Mouse (Mus musculus) hindbrain, embryonic 11.5 days (tissue): Measurements from ENCODE around the gene Selenop. TPM values are rescaled to one million over a fixed set of nuclear protein-coding genes. Genes with fewer than 3 reads are reported as not detected.

Experiments
- ATAC-seq: fragments of 200-750 bp; cut with Nextera tagmentation; 2 replicates; pipeline ENCODE4 v1.8.0; 2017; ENCODE audit warnings: mild to moderate bottlenecking, moderate TSS enrichment, moderate library complexity; ENCODE audit not compliant: low FRiP score
- DNase-seq: peaks from one replicate; pipeline ENCODE4 v3.0.0-alpha.2; 2015; ENCODE audit warnings: low spot score
- H3K27ac ChIP-seq: fragments of 300-500 bp; sonication (generic); 2 replicates; pipeline ENCODE4 v1.5.1; 2014; ENCODE audit warnings: mild to moderate bottlenecking, low read depth, low read length
- H3K27me3 ChIP-seq: fragments of 300-500 bp; sonication (generic); 2 replicates; pipeline ENCODE4 v1.6.1; 2014; ENCODE audit warnings: mild to moderate bottlenecking, low read length, moderate library complexity, mixed read lengths; ENCODE audit not compliant: control insufficient read depth, insufficient read depth
- H3K36me3 ChIP-seq: fragments of 300-500 bp; sonication (generic); 2 replicates; pipeline ENCODE4 v1.6.1; 2014; ENCODE audit warnings: mild to moderate bottlenecking, low read length, moderate library complexity, mixed read lengths; ENCODE audit not compliant: control insufficient read depth, insufficient read depth
- H3K4me1 ChIP-seq: fragments of 300-500 bp; sonication (generic); replicated peaks from 2 replicates; pipeline ENCODE4 v1.6.1; 2014; ENCODE audit warnings: low read length, mixed read lengths; ENCODE audit not compliant: control insufficient read depth, insufficient read depth
- H3K4me2 ChIP-seq: fragments of 300-500 bp; sonication (generic); replicated peaks from 2 replicates; pipeline ENCODE4 v1.6.1; 2014; ENCODE audit warnings: mild to moderate bottlenecking, low read depth, low read length
- H3K4me3 ChIP-seq: fragments of 300-500 bp; sonication (generic); 2 replicates; pipeline ENCODE4 v1.5.1; 2014; ENCODE audit warnings: low read depth, low read length
- H3K9ac ChIP-seq: fragments of 300-500 bp; sonication (generic); 2 replicates; pipeline ENCODE4 v1.6.1; 2014; ENCODE audit warnings: low read depth, low read length
- H3K9me3 ChIP-seq: fragments of 300-500 bp; sonication (generic); 2 replicates; pipeline ENCODE4 v1.6.1; 2016; ENCODE audit warnings: low read length; ENCODE audit not compliant: control insufficient read depth
- WGBS: fragments of 180-500 bp; shearing (Covaris S2); extraction: QIAGEN DNeasy Blood & Tissue Kit; methylation state at CpG from one replicate; pipeline ENCODE4 v1.1.7; 2014; 5-methylcytosine and 5-hydroxymethylcytosine counted together
- polyA plus RNA-seq: library from polyadenylated mRNA; unstranded; fragments of >200 nt; fragmentation: Nextera tagmentation; extraction: Ambion mirVana; gene quantifications from 2 replicates; pipeline ENCODE4 v1.2.1, GENCODE M21; 2014

Gene Selenop
- polyA plus RNA-seq, 1 experiment from 2014 or later = 99.4 TPM

DNA sequence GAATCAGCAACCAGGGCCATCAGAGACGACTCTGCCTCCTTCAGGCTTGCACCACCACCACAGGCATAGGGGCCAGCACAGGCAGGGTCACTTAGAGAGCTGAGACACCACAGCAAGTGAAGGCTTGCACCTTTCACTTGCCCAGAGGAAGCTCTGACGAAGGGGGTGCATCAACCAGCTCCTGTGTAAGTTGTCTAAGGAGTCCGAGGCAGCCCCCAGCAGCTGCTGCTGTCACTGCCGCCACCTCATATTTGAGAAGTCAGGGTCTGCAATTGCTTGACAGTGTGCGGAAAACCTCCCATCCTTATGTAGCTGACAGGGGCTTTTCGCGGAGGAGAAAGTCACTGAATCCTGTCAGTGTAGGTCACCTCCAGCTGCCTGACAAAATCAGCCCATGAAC, 10.9 kb downstream of the Selenop start:
- Histone ChIP-seq H3K4me2 (no peak overlapping the region), H3K9ac (no peak overlapping the region), H3K4me1 (no peaks in the 10 kb centered on the region), H3K36me3 (no peaks in the 10 kb centered on the region), H3K27ac (no peak overlapping the region), H3K27me3 (no peaks in the 10 kb centered on the region), H3K9me3 (no peaks in the 10 kb centered on the region), H3K4me3 (no peak overlapping the region)
- DNase-seq (no peak), ATAC-seq (no peak)
- 85% methylated on average over 7 of the region's 7 CpGs for WGBS

DNA sequence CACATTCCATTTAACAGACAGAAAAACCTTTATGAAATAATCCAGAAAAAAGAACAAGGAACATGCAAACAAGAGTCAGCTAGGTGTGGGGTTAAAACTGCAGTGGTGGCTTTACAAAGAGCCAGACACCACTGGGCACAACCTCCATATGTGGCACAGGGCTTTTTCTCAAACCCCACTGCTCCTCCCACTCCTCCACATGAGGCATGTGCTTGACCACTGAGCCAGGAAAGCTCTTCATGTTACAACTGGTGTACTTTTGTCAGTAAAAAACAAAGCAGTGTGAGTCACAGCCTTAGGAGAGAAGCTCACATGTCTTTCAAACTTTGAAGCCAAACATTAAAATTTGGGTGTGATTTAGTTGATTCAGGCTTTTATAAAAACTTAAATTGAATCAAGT, 12.9 kb downstream of the Selenop start:
- no peak for DNase-seq
- Histone ChIP-seq H3K4me1 (no peaks in the 10 kb centered on the region), H3K9ac (no peak overlapping the region), H3K4me3 (no peak overlapping the region), H3K27me3 (no peaks in the 10 kb centered on the region), H3K4me2 (no peak overlapping the region), H3K36me3 (no peaks in the 10 kb centered on the region), H3K27ac (no peak overlapping the region), H3K9me3 (no peaks in the 10 kb centered on the region)
- no peak for ATAC-seq

GRCm38 (mm10) chr15:3281737-3282136, 13.4 kb downstream of the Selenop start:
- Histone ChIP-seq H3K36me3 (no peaks in the 10 kb centered on the region), H3K4me1 (no peaks in the 10 kb centered on the region), H3K9ac (no peak overlapping the region), H3K27me3 (no peaks in the 10 kb centered on the region), H3K9me3 (no peaks in the 10 kb centered on the region), H3K4me2 (no peak overlapping the region), H3K4me3 (no peak overlapping the region), H3K27ac (no peak overlapping the region)
- ATAC-seq = no peak
- no peak for DNase-seq
- WGBS = 64% methylated on average over 1 of the region's 1 CpGs

DNA sequence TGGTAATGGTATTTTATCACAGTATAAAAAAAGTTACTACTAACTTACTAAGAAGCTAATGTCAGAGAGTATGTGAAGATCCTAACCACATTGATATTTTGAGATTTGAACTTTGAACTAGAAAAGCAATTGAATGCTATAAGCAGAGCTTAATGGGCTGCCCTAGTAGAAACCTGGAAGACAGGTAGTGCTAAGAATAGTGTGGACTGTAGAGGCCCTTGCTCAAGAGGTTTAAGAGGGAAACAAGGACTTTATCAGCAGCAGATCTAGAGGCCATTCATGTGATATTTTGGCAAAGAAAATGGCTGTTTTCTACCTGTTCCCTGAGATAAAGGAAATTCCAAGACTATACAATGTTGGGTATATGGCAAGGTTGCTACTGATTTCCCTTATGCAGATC, 17.7 kb downstream of the Selenop start:
- H3K27me3 ChIP-seq = no peaks in the 10 kb centered on the region
- ATAC-seq (no peak), DNase-seq (no peak)
- H3K9ac ChIP-seq = no peak overlapping the region
- no peak overlapping the region for H3K4me3 ChIP-seq
- no peak overlapping the region for H3K4me2 ChIP-seq
- no peaks in the 10 kb centered on the region for H3K36me3 ChIP-seq
- H3K27ac ChIP-seq = no peak overlapping the region
- H3K4me1 ChIP-seq = no peaks in the 10 kb centered on the region
- H3K9me3 ChIP-seq = no peaks in the 10 kb centered on the region

DNA sequence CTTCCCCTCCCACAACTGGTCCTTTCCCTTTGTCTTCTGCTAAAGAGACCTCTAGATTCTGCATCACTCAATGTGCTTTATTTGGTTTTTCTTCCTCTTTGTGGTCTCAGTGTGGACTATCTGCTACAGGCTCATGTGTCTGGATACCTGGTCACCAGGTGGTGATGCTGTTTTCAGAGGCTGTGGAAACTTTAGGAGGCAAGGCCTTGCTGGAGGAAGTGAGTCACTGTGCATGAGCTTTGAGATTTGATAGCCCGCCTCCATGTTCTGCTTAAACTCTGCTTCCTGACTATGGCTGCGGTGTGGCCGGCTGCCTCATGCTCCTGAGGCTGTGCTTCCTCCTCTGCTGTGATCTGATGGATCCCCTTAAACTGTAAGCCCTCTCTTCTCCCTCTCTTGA, 22.1 kb downstream of the Selenop start:
- ATAC-seq = no peak
- Histone ChIP-seq H3K36me3 (no peaks in the 10 kb centered on the region), H3K9ac (no peak overlapping the region), H3K27me3 (no peaks in the 10 kb centered on the region), H3K27ac (no peak overlapping the region), H3K4me1 (no peaks in the 10 kb centered on the region), H3K9me3 (no peaks in the 10 kb centered on the region), H3K4me2 (no peak overlapping the region), H3K4me3 (no peak overlapping the region)
- WGBS = 89% methylated on average over 3 of the region's 3 CpGs
- DNase-seq = no peak

GRCm38 (mm10) chr15:3293477-3293876, 25.1 kb downstream of the Selenop start:
- Histone ChIP-seq H3K4me1 (no peaks in the 10 kb centered on the region), H3K27ac (no peak overlapping the region), H3K4me2 (no peak overlapping the region), H3K9ac (no peak overlapping the region), H3K9me3 (no peaks in the 10 kb centered on the region), H3K27me3 (no peaks in the 10 kb centered on the region), H3K4me3 (no peak overlapping the region), H3K36me3 (no peaks in the 10 kb centered on the region)
- ATAC-seq (no peak), DNase-seq (no peak)
- whole genome bisulfite sequencing = 63% methylated on average over 1 of the region's 1 CpGs

DNA sequence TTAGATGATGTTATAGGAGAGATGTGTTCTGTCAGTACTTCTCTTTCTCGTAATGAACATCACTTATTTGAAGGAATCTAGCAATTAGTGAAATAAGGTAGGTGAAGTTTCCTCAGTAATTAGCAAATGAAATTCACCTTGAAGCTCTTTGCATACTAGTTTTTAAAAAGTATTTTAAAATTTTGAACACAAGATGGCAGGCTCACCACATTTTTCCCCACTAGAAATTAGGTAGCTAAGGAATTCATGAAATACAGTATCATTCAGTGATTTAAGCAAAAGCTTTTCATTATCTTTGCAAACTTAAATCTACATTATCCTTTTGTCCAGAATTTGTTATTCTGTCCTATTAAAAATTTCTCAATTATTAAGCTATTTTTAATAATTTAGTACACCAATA, 27.6 kb downstream of the Selenop start:
- no peaks in the 10 kb centered on the region for H3K9me3 ChIP-seq
- WGBS = 83% methylated on average over 1 of the region's 1 CpGs
- no peaks in the 10 kb centered on the region for H3K36me3 ChIP-seq
- H3K27ac ChIP-seq = no peak overlapping the region
- no peak overlapping the region for H3K9ac ChIP-seq
- no peak for DNase-seq
- no peak overlapping the region for H3K4me3 ChIP-seq
- H3K4me1 ChIP-seq = no peaks in the 10 kb centered on the region
- H3K4me2 ChIP-seq = no peak overlapping the region
- H3K27me3 ChIP-seq = no peaks in the 10 kb centered on the region
- no peak for ATAC-seq

DNA sequence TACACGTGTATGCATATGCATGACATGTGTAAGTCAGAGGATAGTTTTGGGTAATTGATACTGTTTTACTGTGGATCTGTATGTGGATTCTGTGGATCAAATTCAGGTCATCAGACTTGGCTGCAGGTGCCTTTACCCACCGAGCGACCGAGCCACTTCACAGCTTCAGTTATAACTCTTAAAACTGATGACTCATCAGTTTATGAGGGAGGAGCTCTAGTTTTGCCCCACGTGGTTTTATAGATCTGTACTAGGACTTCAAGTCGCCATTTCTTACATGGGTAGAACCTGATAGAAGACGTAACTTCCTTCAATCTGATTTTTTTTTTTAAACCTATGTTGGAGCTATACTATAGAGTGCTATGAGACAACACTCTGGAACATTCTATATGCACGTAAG, 29.3 kb downstream of the Selenop start:
- H3K4me3 ChIP-seq = no peak overlapping the region
- DNase-seq (no peak), ATAC-seq (no peak)
- H3K4me1 ChIP-seq = no peaks in the 10 kb centered on the region
- 86% methylated on average over 8 of the region's 8 CpGs for WGBS
- no peak overlapping the region for H3K4me2 ChIP-seq
- H3K27me3 ChIP-seq = no peaks in the 10 kb centered on the region
- H3K9me3 ChIP-seq = no peaks in the 10 kb centered on the region
- no peaks in the 10 kb centered on the region for H3K36me3 ChIP-seq
- no peak overlapping the region for H3K9ac ChIP-seq
- H3K27ac ChIP-seq = no peak overlapping the region

GRCm38 (mm10) chr15:3300361-3301100, 32.2 kb downstream of the Selenop start:
- no peaks in the 10 kb centered on the region for H3K27me3 ChIP-seq
- no peak for DNase-seq
- no peaks in the 10 kb centered on the region for H3K9me3 ChIP-seq
- H3K4me2 ChIP-seq = no peak overlapping the region
- ATAC-seq = no peak
- no peaks in the 10 kb centered on the region for H3K36me3 ChIP-seq
- WGBS = 79% methylated on average over 4 of the region's 4 CpGs
- H3K9ac ChIP-seq = no peak overlapping the region
- no peak overlapping the region for H3K27ac ChIP-seq
- H3K4me1 ChIP-seq = no peaks in the 10 kb centered on the region
- H3K4me3 ChIP-seq = no peak overlapping the region
